Mouse (Mus musculus) 416B (cell line): ENCODE measurements around the gene L1td1.

Experiments used
- DNase-seq: peaks from one replicate; pipeline ENCODE4 v3.0.0; 2011; ENCODE audit warnings: low read depth

Gene L1td1

GRCm38 (mm10) chr4:98739753-98740152 lies 13.2 kb downstream of the L1td1 start:
- DNase-seq, result peak; percentile 59

GRCm38 (mm10) chr4:98743209-98743905 lies 16.8 kb downstream of the L1td1 start:
- no peak for DNase-seq

GRCm38 (mm10) chr4:98743906-98744210 lies 17.3 kb downstream of the L1td1 start:
- no peak for DNase-seq

GRCm38 (mm10) chr4:98754456-98754855 lies 27.9 kb downstream of the L1td1 start:
- DNase-seq, result no peak

- no peak for DNase-seq
These were observed 29.6 kb downstream of the L1td1 start for GRCm38 (mm10) chr4:98756141-98756540.

GRCm38 (mm10) chr4:98758012-98758821 lies 31.7 kb downstream of the L1td1 start:
- DNase-seq, result no peak

GRCm38 (mm10) chr4:98758872-98759518 lies 32.5 kb downstream of the L1td1 start:
- no peak for DNase-seq

GRCm38 (mm10) chr4:98767134-98768133 lies 40.9 kb downstream of the L1td1 start:
- DNase-seq, result no peak

GRCm38 (mm10) chr4:98773785-98774184 lies 47.3 kb downstream of the L1td1 start:
- no peak for DNase-seq

GRCm38 (mm10) chr4:98776721-98777427 lies 50.3 kb downstream of the L1td1 start:
- DNase-seq, result no peak

- DNase-seq, result no peak
These were observed 50.9 kb downstream of the L1td1 start for GRCm38 (mm10) chr4:98777464-98777863.

- no peak for DNase-seq
These were observed 51.7 kb downstream of the L1td1 start for GRCm38 (mm10) chr4:98778219-98778618.

- DNase-seq, result no peak
These were observed 59.3 kb downstream of the L1td1 start for GRCm38 (mm10) chr4:98785851-98786250.

GRCm38 (mm10) chr4:98786281-98786680 lies 59.7 kb downstream of the L1td1 start:
- DNase-seq, result no peak
